Mouse (Mus musculus) heart, postnatal 0 days (tissue): Measurements from ENCODE around the gene Ahcyl2. TPM values are rescaled to one million over a fixed set of nuclear protein-coding genes. Genes with fewer than 3 reads are reported as not detected.

Experiments
- ATAC-seq: fragments of 200-750 bp; cut with Nextera tagmentation; 2 replicates; pipeline ENCODE4 v1.8.0; 2017; ENCODE audit warnings: low read depth, moderate number of reproducible peaks, moderate library complexity; ENCODE audit not compliant: insufficient read depth
- DNase-seq: peaks from one replicate; pipeline ENCODE4 v3.0.0-alpha.2; 2016; ENCODE audit warnings: low spot score
- H3K27ac ChIP-seq: fragments of 300-500 bp; sonication (generic); 2 replicates; pipeline ENCODE4 v1.5.1; 2014; ENCODE audit warnings: low read depth, mild to moderate bottlenecking
- H3K27me3 ChIP-seq: fragments of 300-500 bp; sonication (generic); 2 replicates; pipeline ENCODE4 v1.6.1; 2014; ENCODE audit warnings: low read length, mixed read lengths; ENCODE audit not compliant: control insufficient read depth, insufficient read depth
- H3K36me3 ChIP-seq: fragments of 300-500 bp; sonication (generic); replicated peaks from 2 replicates; pipeline ENCODE4 v1.6.1; 2014; ENCODE audit warnings: low read length, mixed read lengths; ENCODE audit not compliant: control insufficient read depth, insufficient read depth
- H3K4me1 ChIP-seq: fragments of 300-500 bp; sonication (generic); 2 replicates; pipeline ENCODE4 v1.6.1; 2014; ENCODE audit warnings: antibody characterized with exemption; ENCODE audit not compliant: control insufficient read depth, insufficient read depth
- H3K4me2 ChIP-seq: fragments of 300-500 bp; sonication (generic); 2 replicates; pipeline ENCODE4 v1.6.1; 2014; ENCODE audit warnings: low read depth, mild to moderate bottlenecking, low read length, moderate library complexity
- H3K4me3 ChIP-seq: fragments of 300-500 bp; sonication (generic); 2 replicates; pipeline ENCODE4 v1.5.1; 2014; ENCODE audit warnings: low read depth, low read length
- H3K9ac ChIP-seq: fragments of 300-500 bp; sonication (generic); replicated peaks from 2 replicates; pipeline ENCODE4 v1.6.1; 2014; ENCODE audit warnings: low read depth, low read length, mixed read lengths
- H3K9me3 ChIP-seq: fragments of 300-500 bp; sonication (generic); replicated peaks from 2 replicates; pipeline ENCODE4 v1.6.1; 2016; ENCODE audit warnings: low read length; ENCODE audit not compliant: control insufficient read depth
- CTCF ChIP-seq: IDR thresholded peaks from 2 replicates; pipeline ENCODE4 v1.5.1; 2016; ENCODE audit warnings: antibody characterized with exemption, control low read depth, low read depth
- EP300 ChIP-seq: IDR thresholded peaks from 2 replicates; pipeline ENCODE4 v1.6.1; 2016; ENCODE audit warnings: antibody characterized with exemption, low read depth
- WGBS: fragments of 180-500 bp; shearing (Covaris S2); extraction: QIAGEN DNeasy Blood & Tissue Kit; methylation state at CpG from one replicate; pipeline ENCODE4 v1.1.7; 2014; 5-methylcytosine and 5-hydroxymethylcytosine counted together
- polyA plus RNA-seq: library from polyadenylated mRNA; unstranded; fragments of >200 nt; fragmentation: Nextera tagmentation; extraction: Ambion mirVana; gene quantifications from 2 replicates; pipeline ENCODE4 v1.2.1, GENCODE M21; 2015
- total RNA-seq: library from RNA; depleted of rRNA; stranded (reverse); fragments of >200 nt; gene quantifications from 2 replicates; pipeline ENCODE4 v1.2.3, GENCODE M21; 2014; ENCODE audit warnings: low replicate concordance

Gene Ahcyl2
- total and polyA plus RNA-seq, 2 experiments from 2014 or later: 3.4 to 31.6 TPM

DNA sequence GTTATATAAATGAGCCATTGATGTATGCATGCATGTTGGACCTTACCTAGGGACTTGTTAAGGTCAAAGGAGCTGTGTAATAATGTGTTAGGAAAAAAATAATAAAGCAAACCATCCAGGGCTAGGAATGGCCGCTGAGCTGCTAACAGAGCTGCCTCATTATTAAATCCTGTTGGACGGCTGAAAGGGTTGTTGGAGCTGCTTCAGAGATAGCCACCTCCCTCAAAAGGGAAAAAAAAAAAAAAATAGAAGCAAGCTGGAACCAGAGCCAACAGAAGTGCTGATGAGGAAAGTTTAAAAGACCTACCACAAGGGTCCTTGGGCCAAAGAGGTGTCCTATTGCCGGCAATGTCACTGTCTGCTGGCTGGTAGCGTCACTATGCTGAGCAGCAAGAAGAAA lies 91.5 kb downstream of the Ahcyl2 start:
- no peaks in the 10 kb centered on the region for H3K9me3 ChIP-seq

GRCm38 (mm10) chr6:29860238-29860637 lies 92.4 kb downstream of the Ahcyl2 start:
- H3K27me3 ChIP-seq: no peaks in the 10 kb centered on the region
- peak; percentile 81 for ATAC-seq
- 44% methylated on average over 3 of the region's 3 CpGs for WGBS
- no peak overlapping the region for H3K4me2 ChIP-seq
- H3K9me3 ChIP-seq: no peaks in the 10 kb centered on the region
- TF ChIP-seq EP300: no peak
- peak; percentile 67 for TF ChIP-seq CTCF
- H3K36me3 ChIP-seq: no peaks in the 10 kb centered on the region
- H3K4me3 ChIP-seq: no peak overlapping the region
- H3K4me1 ChIP-seq: no peaks in the 10 kb centered on the region; the same call in 1 of the 2 replicates
- no peak overlapping the region for H3K9ac ChIP-seq
- peak; percentile 57 for DNase-seq
- no peak overlapping the region for H3K27ac ChIP-seq

More for the DNA sequence above, 91.5 kb downstream of the Ahcyl2 start:
- Histone ChIP-seq H3K4me2 (no peak overlapping the region), H3K27ac (peak overlapping the region; percentile 21; the same call in 1 of the 2 replicates), H3K4me1 (no peaks in the 10 kb centered on the region; the same call in 1 of the 2 replicates), H3K4me3 (no peak overlapping the region), H3K9ac (no peak overlapping the region), H3K36me3 (no peaks in the 10 kb centered on the region), H3K27me3 (no peaks in the 10 kb centered on the region)
- TF ChIP-seq EP300 (no peak), CTCF (no peak)
- WGBS: 66% methylated on average over 4 of the region's 4 CpGs
- DNase-seq: no peak
- no peak for ATAC-seq

DNA sequence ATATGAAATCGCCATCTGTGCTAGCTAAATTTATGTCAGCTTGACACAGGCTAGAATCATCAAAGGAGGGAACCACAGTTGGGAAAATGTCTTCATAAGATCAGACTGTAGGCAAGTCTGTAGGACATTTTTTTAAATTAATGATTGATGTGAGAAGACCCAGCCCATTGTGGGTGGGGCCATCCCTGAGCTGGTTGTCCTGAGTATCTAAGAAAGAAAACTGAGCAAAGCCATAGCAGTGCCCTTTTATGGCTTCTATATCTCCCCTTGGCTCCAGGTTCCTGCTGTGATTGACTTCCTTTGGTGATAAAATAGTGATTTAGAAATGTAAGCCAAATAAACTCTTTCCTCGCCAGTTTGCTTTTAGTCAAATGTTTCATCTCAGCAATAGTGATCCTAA lies 97.1 kb downstream of the Ahcyl2 start:
- H3K4me2 ChIP-seq: no peak overlapping the region
- H3K27me3 ChIP-seq: no peaks in the 10 kb centered on the region
- H3K4me3 ChIP-seq: no peak overlapping the region
- TF ChIP-seq CTCF: no peak
- H3K4me1 ChIP-seq: peaks cover 4% of the 10 kb centered on the region
- ATAC-seq: no peak
- no peak for DNase-seq
- no peak overlapping the region for H3K9ac ChIP-seq
- H3K27ac ChIP-seq: no peak overlapping the region
- 91% methylated on average over 2 of the region's 2 CpGs for WGBS
- H3K9me3 ChIP-seq: no peaks in the 10 kb centered on the region
- H3K36me3 ChIP-seq: no peaks in the 10 kb centered on the region

DNA sequence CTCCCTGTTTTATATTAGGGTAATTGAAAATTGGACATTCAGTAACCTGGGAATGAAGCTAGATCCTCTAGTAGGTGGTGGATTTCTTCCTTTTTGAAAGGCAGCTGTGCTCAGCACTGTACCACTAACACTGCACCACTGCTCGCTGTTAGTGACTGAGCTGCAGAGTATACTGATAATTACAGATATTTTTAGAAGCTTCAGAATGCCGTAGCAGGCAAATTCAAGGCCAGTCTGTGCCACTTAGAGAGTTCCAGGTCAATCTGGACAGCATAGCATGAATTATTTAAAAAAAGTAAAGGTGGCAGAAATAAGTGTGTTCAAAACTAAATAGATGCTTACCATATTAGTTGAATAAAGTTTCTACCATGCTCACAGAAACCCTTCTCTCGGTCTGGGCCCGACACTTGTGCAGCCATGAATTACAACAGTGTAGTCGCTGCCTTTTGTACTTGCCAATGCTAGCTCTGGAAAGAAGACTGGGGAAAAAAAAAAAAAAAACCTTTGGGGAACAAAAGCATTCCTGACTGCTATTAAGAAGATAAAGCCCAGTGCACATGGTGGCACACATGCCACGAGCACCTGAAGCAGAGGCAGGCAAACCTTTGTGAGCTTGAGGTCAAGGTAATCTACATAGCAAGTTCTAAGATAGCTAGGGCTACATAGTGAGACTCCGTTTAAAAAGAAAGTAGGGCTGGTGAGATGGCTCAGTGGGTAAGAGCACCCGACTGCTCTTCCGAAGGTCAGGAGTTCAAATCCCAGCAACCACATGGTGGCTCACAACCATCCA lies 99.3 kb downstream of the Ahcyl2 start:
- Histone ChIP-seq H3K9ac (no peak overlapping the region), H3K4me2 (no peak overlapping the region), H3K36me3 (peaks cover 4% of the 10 kb centered on the region; the same call in 1 of the 2 replicates), H3K4me3 (no peak overlapping the region), H3K9me3 (no peaks in the 10 kb centered on the region), H3K27ac (peak overlapping the region; percentile 84), H3K4me1 (peaks cover 4% of the 10 kb centered on the region), H3K27me3 (no peaks in the 10 kb centered on the region)
- ATAC-seq (peak; percentile 85), DNase-seq (peak; percentile 65)
- TF ChIP-seq EP300 (no peak), CTCF (no peak)
- WGBS: 51% methylated on average over 9 of the region's 9 CpGs

GRCm38 (mm10) chr6:29868341-29868895 lies 100.6 kb downstream of the Ahcyl2 start:
- Histone ChIP-seq H3K9me3 (no peaks in the 10 kb centered on the region), H3K27me3 (no peaks in the 10 kb centered on the region), H3K4me2 (no peak overlapping the region), H3K4me1 (peaks cover 4% of the 10 kb centered on the region), H3K27ac (peak overlapping the region; percentile 12; the same call in 1 of the 2 replicates), H3K36me3 (peaks cover 4% of the 10 kb centered on the region; the same call in 1 of the 2 replicates), H3K9ac (no peak overlapping the region), H3K4me3 (no peak overlapping the region)
- WGBS: 76% methylated on average over 2 of the region's 2 CpGs
- TF ChIP-seq EP300: no peak
- no peak for DNase-seq
- no peak for ATAC-seq
